Mouse (Mus musculus): Measurements from ENCODE around the gene Nfia.

Nfia gene

GRCm38 (mm10) chr4:97766100-97766499, 6.4 kb upstream of the Nfia start:
- no peak for ATAC-seq (ENCODE audit: low TSS enrichment)

DNA sequence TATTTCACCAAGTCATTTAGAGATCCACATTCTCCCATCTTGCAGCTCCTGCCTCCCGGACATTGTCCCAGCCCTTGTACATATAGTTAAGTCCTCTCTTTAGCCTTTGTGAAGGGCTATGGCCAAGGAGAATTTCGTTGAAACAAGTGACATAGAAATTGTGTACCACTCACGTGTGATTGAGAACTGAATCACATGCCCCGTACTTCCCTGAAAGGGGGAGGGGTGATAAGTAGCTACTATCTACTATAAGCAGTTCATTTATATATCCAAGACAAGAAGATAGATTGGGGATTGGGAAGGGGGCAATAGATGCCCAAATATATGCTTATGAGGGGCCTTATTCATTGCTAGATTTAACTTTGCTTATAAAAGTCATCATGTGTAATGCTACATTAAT, 5.5 kb upstream of the Nfia start:
- no peak for ATAC-seq (ENCODE audit: low TSS enrichment)

DNA sequence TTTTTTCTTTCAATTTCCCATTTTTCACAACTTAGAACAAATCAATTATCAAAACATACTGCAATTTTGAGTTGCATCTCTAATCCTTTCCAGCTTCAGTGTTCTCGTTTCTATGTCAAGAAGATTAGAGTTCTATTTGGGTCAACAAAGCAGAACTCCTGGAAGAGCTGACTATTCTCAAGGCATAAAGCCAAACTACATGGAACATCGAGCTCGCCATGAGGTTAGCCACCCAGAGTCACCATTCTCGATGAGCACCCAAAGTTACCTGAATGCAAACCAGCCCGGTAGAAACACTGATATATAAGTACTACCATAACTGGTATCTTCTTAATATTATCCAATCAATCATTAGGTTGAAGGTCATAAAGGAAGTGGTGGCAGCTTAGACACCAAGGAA, 5.0 kb upstream of the Nfia start:
- ATAC-seq (ENCODE audit: low TSS enrichment) = no peak

DNA sequence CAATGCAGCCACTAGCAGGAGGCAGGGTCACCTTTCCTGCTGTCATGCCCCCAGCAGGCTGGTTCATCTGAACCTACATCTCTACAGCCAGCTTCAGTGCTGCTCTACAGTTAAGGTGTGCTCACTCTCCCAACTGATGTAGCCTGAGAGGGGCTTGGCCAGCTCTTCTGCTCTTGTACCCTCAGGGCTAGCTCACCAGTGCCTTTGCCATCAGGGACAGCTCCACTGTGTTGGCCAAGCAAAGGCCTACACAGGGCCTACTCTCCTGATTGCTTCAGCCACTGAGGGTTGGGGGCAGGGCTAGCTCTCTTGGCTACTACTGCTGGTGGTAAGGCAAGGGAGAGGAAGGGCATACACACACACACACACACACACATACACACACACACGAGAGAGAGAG, 2.7 kb upstream of the Nfia start:
- no peak for ATAC-seq (ENCODE audit: low TSS enrichment)

DNA sequence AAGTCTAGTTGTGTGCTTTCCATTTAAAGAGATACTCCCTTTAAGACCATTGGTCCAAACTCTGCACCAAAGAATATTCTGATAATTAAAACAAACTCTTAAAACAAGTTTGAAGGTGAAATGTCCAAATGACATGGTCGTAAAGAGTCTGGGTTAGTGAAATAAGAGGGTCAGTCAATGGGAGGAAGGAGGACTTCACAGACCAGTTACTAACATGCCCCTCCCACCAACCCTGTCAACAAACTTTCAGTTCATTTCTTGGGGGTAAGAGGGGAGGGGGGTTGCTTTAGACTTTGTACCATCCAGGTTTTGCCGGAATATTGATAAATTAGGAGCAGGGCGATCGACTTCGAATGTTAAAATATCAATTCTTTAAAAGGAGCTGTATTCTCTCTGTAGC, 1.1 kb upstream of the Nfia start:
- ATAC-seq (ENCODE audit: low TSS enrichment) = no peak

DNA sequence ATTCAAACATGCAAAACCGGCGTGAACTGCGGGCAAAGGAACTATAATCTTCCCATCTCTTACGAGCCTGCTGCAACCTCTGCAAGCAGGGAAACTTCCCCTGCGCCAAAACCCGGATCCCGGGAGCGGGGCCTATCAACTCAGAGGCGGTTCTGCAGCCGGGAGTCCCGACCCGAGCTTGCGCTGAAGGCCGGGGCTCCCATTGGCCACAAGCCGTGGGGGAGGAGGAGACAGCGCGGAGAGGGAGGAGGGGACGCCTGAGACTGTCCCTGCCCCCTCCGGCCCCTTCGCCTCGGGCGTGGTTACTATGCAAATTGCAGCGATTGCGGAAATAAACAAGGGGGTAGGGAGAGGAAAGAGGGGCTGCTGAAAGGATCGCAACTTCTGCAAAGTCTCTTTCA, 450 bp upstream of the Nfia start:
- peak; percentile 92 for ATAC-seq (ENCODE audit: low TSS enrichment)

DNA sequence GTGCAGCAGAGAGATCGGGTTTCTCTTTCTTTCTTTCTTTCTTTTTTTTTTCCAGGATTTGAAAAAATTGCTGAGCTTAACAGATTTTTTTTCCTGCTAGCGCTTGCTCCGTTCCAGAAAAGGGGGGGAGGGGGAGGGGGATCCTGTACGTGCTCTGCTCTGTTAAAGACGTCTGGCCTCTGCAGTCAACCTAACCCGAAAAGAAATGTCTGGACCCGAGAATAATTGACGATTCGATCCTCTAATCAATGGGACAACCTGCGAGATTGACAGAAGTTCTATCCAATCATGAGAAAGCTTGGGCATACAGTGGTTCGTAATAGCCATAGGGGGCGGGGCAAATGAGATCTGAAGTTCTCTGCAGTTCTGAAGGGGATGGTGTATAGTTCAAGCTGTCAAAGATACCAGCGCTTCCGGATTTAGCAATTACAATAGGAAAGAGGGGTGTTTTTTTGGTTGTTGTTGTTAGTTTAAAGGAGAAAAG, 618 bp downstream of the Nfia start:
- peak; percentile 66 for ATAC-seq (ENCODE audit: low TSS enrichment)

DNA sequence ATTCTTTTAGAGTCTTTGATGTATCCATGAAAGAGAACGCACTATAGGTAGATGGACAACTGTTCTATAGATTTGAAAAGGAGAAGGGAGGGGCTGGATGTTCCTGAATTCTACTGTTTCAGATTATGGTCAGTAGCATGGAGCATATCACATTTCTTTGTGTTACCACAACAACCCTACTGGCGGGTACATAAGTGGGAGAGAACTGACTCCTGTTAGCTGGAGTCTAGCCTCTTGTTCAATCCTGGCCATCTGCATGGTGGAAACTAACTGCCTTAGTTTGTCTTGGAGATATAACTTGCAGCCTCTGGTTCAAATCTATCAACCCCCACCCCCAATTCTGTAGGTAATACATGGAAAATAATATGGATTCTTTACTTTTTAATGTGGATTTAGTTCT, 1.3 kb downstream of the Nfia start:
- ATAC-seq (ENCODE audit: low TSS enrichment) = no peak

DNA sequence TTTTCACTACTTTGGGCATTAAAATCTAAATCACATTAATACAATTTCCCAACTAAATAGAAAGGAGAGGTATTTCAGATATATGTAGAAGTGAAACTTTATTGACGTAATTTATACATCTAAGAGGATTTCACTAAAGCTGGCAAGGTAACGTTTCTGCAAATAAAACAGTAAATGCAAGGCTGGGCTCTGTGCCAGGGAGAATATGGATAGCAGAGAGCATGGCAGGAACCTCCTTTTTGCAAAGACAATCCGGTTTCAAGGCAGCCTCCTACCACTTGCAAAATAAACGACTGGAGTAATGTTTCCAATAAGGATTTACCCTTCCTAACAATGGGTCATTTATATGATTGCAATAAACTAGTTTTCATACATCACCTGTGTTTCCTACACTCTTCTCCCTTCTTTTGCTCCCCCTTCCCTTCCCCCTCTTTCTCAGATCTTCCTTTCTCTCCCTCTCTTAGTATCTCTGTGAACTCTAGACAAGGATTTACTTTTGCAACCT, 2.0 kb downstream of the Nfia start:
- no peak for ATAC-seq (ENCODE audit: low TSS enrichment)

DNA sequence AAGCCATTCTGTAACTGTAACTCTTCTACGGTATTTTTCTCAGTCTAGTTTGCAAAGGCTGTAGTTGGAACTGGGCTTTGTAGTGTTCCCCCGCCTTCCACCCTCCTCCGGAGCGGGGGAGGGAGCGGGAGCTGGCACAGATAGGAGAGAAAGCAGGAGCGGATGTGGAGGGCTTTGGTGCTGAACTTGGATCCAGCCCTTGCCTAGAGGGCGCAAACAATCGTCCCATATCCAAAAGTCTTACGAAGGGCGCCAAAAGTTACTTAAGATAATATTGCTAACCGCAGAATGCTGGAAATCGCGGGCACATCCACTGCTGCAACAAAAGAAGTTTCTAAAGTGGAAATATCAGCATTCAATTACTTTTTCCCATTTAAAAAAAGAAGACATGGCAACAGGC, 2.5 kb downstream of the Nfia start:
- ATAC-seq (ENCODE audit: low TSS enrichment) = no peak

DNA sequence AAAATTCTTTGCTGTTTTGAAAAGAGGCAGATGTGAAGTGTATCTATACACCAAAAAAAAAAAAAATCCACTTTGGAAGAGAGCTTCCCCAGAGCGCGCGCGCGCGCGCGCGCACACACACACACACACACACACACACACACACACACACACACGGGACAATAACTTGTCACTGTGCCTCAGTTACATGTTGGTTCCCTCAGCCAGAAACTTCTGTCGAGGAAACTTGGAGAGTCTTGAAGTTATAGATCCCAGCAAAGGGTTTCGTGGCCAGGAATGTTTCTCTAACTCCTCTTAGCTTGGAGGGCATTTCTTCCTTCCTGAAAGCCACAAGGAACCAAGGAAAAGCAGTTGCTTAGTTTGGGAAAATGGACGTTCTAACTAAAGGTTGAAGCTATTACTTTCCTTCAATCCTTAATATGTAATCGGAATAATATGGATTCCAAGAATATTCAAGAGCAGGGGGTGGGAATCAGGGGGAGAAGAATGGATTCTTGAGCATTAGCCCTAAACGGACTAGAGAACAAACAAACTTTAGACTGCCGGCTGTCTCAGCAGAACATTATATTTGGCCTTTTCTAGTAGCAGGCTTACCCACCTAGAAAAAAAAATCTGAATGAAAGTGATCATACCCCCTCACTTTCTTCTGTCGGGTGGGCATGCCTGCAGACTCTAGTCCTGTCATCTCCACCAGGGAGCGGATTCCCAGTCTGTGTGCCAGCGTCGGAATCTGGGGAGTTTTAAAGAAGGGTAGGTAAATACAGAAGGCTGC, 3.1 kb downstream of the Nfia start:
- no peak for ATAC-seq (ENCODE audit: low TSS enrichment)

- ATAC-seq (ENCODE audit: low TSS enrichment) = no peak
Observed at GRCm38 (mm10) chr4:97776388-97777080, 4.0 kb downstream of the Nfia start.

- no peak for ATAC-seq (ENCODE audit: low TSS enrichment)
Observed at GRCm38 (mm10) chr4:97777081-97777705, 4.7 kb downstream of the Nfia start.

- ATAC-seq (ENCODE audit: low TSS enrichment) = peak; percentile 26
Observed at GRCm38 (mm10) chr4:97777706-97778176, 5.2 kb downstream of the Nfia start, which contains the start of gene E130114P18Rik. E130114P18Rik (minus strand) TSS chr4:97778078.

DNA sequence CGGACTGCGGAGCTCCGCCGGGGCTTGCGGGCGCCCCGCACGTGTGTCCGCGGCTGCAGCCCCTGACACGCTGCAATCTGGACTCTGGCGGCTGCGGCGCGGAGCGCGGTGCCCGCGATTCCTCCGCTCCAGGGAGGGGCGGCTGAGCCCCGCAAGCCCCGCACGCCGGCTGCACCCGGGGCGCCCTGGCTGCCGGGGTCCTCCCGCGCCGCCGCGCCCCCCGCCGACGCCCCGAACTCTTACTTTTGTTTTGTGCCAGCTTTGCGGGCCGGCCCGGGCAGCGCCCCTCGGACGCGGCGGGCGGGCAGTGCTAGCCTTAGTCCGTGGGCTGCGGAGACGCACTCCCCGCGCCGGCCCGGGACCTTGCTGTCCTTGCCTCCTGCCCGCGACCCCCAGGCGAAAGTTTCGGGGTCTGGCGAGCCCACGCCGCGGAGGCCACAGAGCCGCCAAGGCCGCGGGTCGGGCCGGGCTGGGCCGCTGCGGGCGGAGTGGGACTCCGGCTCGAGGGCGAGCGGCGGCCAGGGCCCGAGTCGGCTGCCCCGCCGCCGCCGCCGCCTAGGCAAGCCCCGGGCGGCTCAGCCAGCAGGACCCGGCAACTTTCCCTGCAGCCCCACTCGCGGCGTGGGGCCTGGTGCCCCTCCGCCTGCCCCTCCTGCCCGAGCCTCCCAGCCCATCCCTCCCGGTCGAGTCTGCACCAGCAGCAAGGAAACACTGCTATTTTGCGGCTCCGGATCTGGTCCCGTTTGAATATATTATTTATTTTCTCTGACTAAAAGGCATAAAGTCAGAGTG, 5.9 kb downstream of the Nfia start:
- 0 out of 2 replicates have a peak, but pooled peaks have one; percentile 6 for ATAC-seq (ENCODE audit: low TSS enrichment)

- ATAC-seq (ENCODE audit: low TSS enrichment) = no peak
Observed at GRCm38 (mm10) chr4:97779003-97779930, 6.7 kb downstream of the Nfia start.

DNA sequence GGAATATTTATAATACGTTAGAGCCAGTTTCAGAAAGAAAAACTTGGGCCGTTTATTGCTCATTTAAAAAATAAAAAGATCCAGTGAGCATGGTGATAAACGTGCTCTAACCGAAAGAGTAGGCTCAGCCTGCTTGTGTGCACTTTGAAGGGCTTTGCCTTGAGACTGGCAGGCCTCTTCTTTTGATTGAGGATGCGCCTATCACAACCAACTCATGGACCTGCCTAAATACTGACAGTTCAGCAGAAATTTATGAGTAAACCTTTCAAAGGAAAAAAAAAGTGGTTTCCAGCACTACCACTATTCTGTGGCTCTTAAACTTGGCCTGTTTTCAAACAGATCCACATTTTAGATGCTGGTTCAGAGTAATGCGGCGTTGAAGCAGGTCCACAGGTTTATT, 7.5 kb downstream of the Nfia start:
- no peak for ATAC-seq (ENCODE audit: low TSS enrichment)

- no peak for ATAC-seq (ENCODE audit: low TSS enrichment)
Observed at GRCm38 (mm10) chr4:97780666-97781435, 8.3 kb downstream of the Nfia start.

GRCm38 (mm10) chr4:97782069-97782468, 9.5 kb downstream of the Nfia start:
- ATAC-seq (ENCODE audit: low TSS enrichment) = no peak

DNA sequence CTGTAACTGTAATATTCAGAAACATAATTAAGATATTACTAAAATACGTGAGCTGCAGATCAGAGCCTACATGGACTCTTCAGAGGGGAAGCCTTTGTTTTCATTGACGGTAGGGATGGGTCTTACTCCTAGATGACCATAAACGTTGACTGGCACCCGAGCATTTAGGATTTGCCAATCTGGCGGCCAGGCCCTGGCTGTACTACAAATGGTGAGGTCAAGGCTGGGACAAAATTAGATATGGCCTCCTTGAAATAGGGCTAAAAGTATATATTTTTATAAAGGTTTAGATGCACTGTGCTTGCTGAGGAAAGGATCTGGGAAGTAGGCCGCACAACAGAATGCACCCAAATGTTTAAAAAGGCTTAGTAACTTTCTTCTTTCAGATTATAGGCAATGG, 10.0 kb downstream of the Nfia start:
- no peak for ATAC-seq (ENCODE audit: low TSS enrichment)
